Mouse (Mus musculus): ENCODE results near the gene Noto. TPM values are rescaled to one million over a fixed set of nuclear protein-coding genes. Genes with fewer than 3 reads are reported as not detected.

Noto gene
- total RNA-seq, 1 experiment from 2014 or later: not detected

GRCm38 (mm10) chr6:85477366-85477917, 53.8 kb downstream of the Noto start:
- peak; percentile 69 for DNase-seq

- no peak for DNase-seq
Observed at GRCm38 (mm10) chr6:85478416-85478815, 54.7 kb downstream of the Noto start.

Other genes starting within 250 kb of the Noto start
- gene Emx1, start 236.4 kb upstream of the Noto start, total RNA-seq (2021): not detected in 2 replicates
- 21.7 and 31.8 TPM in 2 replicates for gene Sfxn5, start 90.5 kb upstream of the Noto start, total RNA-seq (2021)
- 22.7 and 28.7 TPM in 2 replicates for gene Rab11fip5, start 49.3 kb upstream of the Noto start, total RNA-seq (2021)
- gene Smyd5, start 8.1 kb downstream of the Noto start, total RNA-seq (2021): 25.0 and 33.0 TPM in 2 replicates
- 218 and 224 TPM in 2 replicates for gene Cct7, start 27.6 kb downstream of the Noto start, total RNA-seq (2021)
- gene Pradc1, start 28.1 kb downstream of the Noto start, total RNA-seq (2021): 13.8 and 15.2 TPM in 2 replicates
- gene Fbxo41, start 79.1 kb downstream of the Noto start, total RNA-seq (2021): 0.44 and 0.83 TPM in 2 replicates
- gene Egr4, start 89.7 kb downstream of the Noto start, total RNA-seq (2021): 0.26 TPM in 1 of 2 replicates, not detected in the other
- 7.1 and 8.2 TPM in 2 replicates for gene Alms1, start 163.6 kb downstream of the Noto start, total RNA-seq (2021)